Mouse (Mus musculus) bone marrow, adult 2 months (tissue): ENCODE results near the gene Map2k6.

Experiments
- CTCF ChIP-seq: fragments of 200-500 bp; IDR thresholded peaks from 2 replicates; pipeline ENCODE4 v1.5.1; 2011; ENCODE audit warnings: low read length, control low read depth; ENCODE audit not compliant: control insufficient read depth, insufficient read depth
- POLR2A ChIP-seq: fragments of 200-500 bp; IDR thresholded peaks from 2 replicates; pipeline ENCODE4 v1.6.1; 2011; ENCODE audit warnings: low read depth, mild to moderate bottlenecking, control low read depth, low read length, borderline replicate concordance; ENCODE audit not compliant: control insufficient read depth

DNA sequence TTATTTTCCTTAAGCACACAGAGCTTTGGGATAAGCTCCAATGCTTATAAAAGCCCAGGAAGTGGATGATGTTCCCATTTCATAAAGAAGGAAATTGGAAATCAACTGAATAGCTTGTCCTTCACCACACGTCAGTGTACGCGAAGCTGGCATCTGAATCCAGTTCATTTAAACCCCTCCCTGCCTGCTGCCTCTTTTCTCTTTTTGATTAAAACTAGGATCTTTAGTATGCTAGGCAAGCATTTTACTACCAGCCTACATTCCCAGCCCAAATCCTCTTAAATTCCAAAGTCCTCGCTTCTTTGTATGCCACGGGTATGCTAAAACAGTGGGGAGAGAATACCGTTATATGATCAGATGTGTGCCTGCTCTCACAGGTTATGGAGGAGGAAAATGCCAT, 17.8 kb downstream of the Map2k6 start:
- TF ChIP-seq CTCF (no peak), POLR2A (no peak)
